Mouse (Mus musculus) stomach, embryonic 16.5 days (tissue): ENCODE data around the gene Igsf9b. TPM values are rescaled to one million over a fixed set of nuclear protein-coding genes. Genes with fewer than 3 reads are reported as not detected.

ENCODE experiments used
- ATAC-seq: fragments of 200-750 bp; cut with Nextera tagmentation; 2 replicates; pipeline ENCODE4 v1.8.0; 2017; ENCODE audit warnings: moderate number of reproducible peaks, moderate TSS enrichment; ENCODE audit not compliant: insufficient read depth, low FRiP score
- H3K27ac ChIP-seq: fragments of 300-500 bp; sonication (generic); 2 replicates; pipeline ENCODE4 v1.5.1; 2014; ENCODE audit warnings: low read length
- H3K27me3 ChIP-seq: fragments of 300-500 bp; sonication (generic); 2 replicates; pipeline ENCODE4 v1.6.1; 2014; ENCODE audit warnings: low read length, control low read depth, mixed read lengths; ENCODE audit not compliant: control insufficient read depth, insufficient read depth
- H3K36me3 ChIP-seq: fragments of 300-500 bp; sonication (generic); 2 replicates; pipeline ENCODE4 v1.6.1; 2014; ENCODE audit warnings: low read length; ENCODE audit not compliant: control insufficient read depth, insufficient read depth
- H3K4me1 ChIP-seq: fragments of 300-500 bp; sonication (generic); 2 replicates; pipeline ENCODE4 v1.6.1; 2014; ENCODE audit warnings: low read length, control low read depth, mixed read lengths; ENCODE audit not compliant: control insufficient read depth, insufficient read depth
- H3K4me2 ChIP-seq: fragments of 300-500 bp; sonication (generic); 2 replicates; pipeline ENCODE4 v1.6.1; 2014; ENCODE audit warnings: low read depth, low read length, mixed read lengths
- H3K4me3 ChIP-seq: fragments of 300-500 bp; sonication (generic); replicated peaks from 2 replicates; pipeline ENCODE4 v1.5.1; 2014; ENCODE audit warnings: mild to moderate bottlenecking, low read length
- H3K9ac ChIP-seq: fragments of 300-500 bp; sonication (generic); 2 replicates; pipeline ENCODE4 v1.6.1; 2014; ENCODE audit warnings: low read length
- H3K9me3 ChIP-seq: fragments of 300-500 bp; sonication (generic); replicated peaks from 2 replicates; pipeline ENCODE4 v1.6.1; 2016; ENCODE audit warnings: low read length, control low read depth; ENCODE audit not compliant: control insufficient read depth
- WGBS: fragments of 180-500 bp; shearing (Covaris S2); extraction: QIAGEN DNeasy Blood & Tissue Kit; methylation state at CpG from one replicate; pipeline ENCODE4 v1.1.7; 2014; 5-methylcytosine and 5-hydroxymethylcytosine counted together
- polyA plus RNA-seq: library from polyadenylated mRNA; unstranded; fragments of >200 nt; fragmentation: Nextera tagmentation; extraction: Ambion mirVana; gene quantifications from 2 replicates; pipeline ENCODE4 v1.2.1, GENCODE M21; 2015

The Igsf9b gene
- polyA plus RNA-seq, 1 experiment from 2014 or later, result 7.1 TPM

DNA sequence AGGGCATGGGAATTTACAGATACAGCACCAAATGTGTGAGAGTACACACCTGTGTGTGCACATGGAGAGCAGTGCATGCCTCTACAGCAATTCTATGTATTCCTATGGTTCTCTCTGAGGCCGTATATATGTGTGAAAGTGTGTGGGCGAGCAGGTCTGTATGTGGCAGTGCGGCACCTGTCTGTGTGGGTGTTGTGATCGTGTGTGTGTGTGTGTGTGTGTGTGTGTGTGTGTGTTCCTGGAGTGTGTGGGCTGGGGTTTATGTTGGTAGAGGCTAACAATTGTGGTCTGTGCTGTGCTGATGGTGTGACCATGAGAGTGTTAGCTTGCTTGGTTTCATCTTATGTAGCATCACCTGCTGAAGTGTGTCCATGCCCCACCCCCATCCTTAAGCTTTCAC is 12.1 kb upstream of the Igsf9b start:
- no peaks in the 10 kb centered on the region for H3K9me3 ChIP-seq
- no peak overlapping the region for H3K4me2 ChIP-seq
- H3K9ac ChIP-seq, result no peak overlapping the region
- no peak for ATAC-seq
- no peak overlapping the region for H3K4me3 ChIP-seq
- H3K27me3 ChIP-seq, result no peaks in the 10 kb centered on the region
- H3K36me3 ChIP-seq, result no peaks in the 10 kb centered on the region
- WGBS, result 89% methylated on average over 4 of the region's 4 CpGs
- H3K27ac ChIP-seq, result no peak overlapping the region
- peaks cover 10% of the 10 kb centered on the region; the same call in 1 of the 2 replicates for H3K4me1 ChIP-seq

DNA sequence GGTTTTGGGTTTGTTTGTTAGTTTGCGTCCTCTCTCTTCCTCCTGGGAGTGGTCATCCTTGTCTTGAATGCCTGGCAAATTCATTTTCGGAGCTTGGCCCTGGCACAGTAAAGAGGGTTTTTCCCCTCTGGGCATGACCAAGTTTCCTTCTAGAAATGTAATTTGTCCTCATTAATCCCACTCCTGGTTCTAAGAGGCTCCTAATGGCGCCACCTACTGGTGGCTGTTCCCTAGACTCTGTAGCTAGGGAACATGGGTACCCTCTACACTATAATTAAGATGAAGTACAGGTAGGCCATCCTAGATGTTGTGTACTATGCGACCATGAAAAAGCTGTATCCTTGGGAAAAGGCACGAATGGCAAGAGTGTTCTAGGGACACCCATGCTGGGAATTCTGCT is 11.6 kb upstream of the Igsf9b start:
- no peaks in the 10 kb centered on the region for H3K9me3 ChIP-seq
- 36% methylated on average over 5 of the region's 5 CpGs for WGBS

DNA sequence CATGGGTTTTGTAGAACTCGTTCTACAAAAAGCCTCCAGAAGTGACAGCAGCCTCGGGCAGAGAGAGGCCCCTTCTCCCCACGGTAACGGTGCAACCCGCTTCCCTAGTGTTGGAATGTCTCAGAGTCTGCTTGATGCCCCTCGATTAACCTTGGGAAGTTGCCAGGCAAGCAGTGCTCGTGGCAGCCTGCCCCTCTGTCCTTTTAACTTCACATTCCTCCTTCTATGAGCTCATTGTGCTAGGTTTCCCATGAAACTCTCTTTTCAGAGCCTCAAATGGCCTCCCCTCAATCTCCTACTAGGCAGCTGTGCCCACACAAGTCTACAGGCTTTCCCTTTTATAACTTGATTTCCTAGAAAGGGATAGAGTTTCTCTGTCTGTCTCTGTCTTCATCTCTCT is 10.6 kb upstream of the Igsf9b start:
- Histone ChIP-seq H3K9ac (no peak overlapping the region), H3K9me3 (no peaks in the 10 kb centered on the region), H3K27me3 (no peaks in the 10 kb centered on the region), H3K27ac (no peak overlapping the region), H3K4me1 (peaks cover 10% of the 10 kb centered on the region; the same call in 1 of the 2 replicates), H3K4me3 (no peak overlapping the region), H3K4me2 (no peak overlapping the region), H3K36me3 (no peaks in the 10 kb centered on the region)
- peak; percentile 37; the same call in 1 of the 2 replicates for ATAC-seq
- 18% methylated on average over 7 of the region's 7 CpGs for WGBS

More for the DNA sequence above, 11.6 kb upstream of the Igsf9b start:
- H3K4me3 ChIP-seq, result no peak overlapping the region
- H3K27ac ChIP-seq, result no peak overlapping the region
- no peaks in the 10 kb centered on the region for H3K27me3 ChIP-seq
- H3K4me1 ChIP-seq, result peaks cover 10% of the 10 kb centered on the region; the same call in 1 of the 2 replicates
- ATAC-seq, result no peak
- no peak overlapping the region for H3K4me2 ChIP-seq
- no peaks in the 10 kb centered on the region for H3K36me3 ChIP-seq
- H3K9ac ChIP-seq, result no peak overlapping the region

DNA sequence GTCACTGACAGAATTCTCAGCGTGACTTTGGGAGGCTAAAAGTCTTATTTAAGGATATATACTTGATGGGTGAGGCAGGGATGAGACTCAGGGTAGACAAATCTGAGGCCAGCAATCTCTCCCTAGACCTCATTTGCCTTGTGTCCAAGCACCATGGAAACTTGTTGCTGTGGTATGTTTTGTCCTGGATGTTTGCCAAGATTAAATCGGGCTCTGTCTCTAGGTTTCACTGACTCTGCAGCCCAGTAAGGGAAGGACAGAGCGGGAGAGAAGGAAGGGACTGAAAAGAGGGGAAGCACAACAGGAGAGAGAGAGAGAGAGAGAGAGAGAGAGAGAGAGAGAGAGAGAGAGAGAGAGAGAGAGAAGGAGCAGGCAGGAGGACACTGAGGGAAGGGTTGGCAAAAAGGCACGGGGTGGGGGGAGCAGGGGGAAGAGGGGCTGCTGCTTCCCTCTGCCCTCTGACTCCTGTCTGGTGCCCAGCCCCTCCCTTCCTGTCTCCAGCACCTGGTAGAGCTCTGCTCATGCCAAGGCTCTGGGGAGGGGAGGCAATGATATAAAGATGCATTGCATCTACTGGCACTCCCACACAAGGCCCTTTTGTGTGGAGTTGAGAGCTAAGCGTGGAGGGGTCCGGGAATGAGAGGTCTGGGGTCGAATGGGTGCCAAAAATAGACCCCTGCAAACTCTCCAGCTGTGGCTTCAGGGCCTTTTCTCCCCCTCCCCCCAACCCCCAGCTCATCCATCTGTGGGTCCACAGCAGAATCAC is 9.3 kb upstream of the Igsf9b start:
- Histone ChIP-seq H3K4me3 (no peak overlapping the region), H3K4me1 (peaks cover 10% of the 10 kb centered on the region; the same call in 1 of the 2 replicates), H3K36me3 (no peaks in the 10 kb centered on the region), H3K4me2 (no peak overlapping the region), H3K9me3 (no peaks in the 10 kb centered on the region), H3K27me3 (no peaks in the 10 kb centered on the region), H3K9ac (no peak overlapping the region), H3K27ac (peak overlapping the region; percentile 7; the same call in 1 of the 2 replicates)
- WGBS, result 36% methylated on average over 7 of the region's 7 CpGs
- peak; percentile 69 for ATAC-seq

DNA sequence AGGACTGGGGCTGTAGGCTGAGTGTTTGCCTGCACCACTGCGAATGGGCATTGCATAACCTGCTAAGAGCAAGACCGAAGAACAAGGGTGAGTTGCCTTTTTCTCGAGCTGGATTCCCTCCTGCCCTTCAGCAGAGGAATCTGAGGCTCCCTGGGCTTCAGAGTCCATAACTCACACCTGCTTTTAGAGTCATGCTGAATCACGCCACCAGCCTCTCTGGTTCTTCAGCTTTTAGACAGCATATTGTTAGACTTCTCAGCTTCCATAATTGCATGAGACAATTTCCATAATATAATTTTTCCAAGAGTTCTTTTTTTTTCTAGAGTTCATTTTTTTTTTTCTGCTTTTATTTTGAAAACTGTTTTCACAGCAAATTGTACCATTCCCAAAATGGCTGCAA is 4.6 kb upstream of the Igsf9b start:
- Histone ChIP-seq H3K36me3 (no peaks in the 10 kb centered on the region), H3K27me3 (0 out of 2 replicates have a peak, but pooled peaks cover 3% of the 10 kb centered on the region), H3K9me3 (no peaks in the 10 kb centered on the region), H3K4me3 (no peak overlapping the region), H3K4me1 (peaks cover 7% of the 10 kb centered on the region; the same call in 1 of the 2 replicates), H3K27ac (no peak overlapping the region), H3K9ac (no peak overlapping the region), H3K4me2 (no peak overlapping the region)
- 68% methylated on average over 4 of the region's 4 CpGs for WGBS
- ATAC-seq, result no peak

DNA sequence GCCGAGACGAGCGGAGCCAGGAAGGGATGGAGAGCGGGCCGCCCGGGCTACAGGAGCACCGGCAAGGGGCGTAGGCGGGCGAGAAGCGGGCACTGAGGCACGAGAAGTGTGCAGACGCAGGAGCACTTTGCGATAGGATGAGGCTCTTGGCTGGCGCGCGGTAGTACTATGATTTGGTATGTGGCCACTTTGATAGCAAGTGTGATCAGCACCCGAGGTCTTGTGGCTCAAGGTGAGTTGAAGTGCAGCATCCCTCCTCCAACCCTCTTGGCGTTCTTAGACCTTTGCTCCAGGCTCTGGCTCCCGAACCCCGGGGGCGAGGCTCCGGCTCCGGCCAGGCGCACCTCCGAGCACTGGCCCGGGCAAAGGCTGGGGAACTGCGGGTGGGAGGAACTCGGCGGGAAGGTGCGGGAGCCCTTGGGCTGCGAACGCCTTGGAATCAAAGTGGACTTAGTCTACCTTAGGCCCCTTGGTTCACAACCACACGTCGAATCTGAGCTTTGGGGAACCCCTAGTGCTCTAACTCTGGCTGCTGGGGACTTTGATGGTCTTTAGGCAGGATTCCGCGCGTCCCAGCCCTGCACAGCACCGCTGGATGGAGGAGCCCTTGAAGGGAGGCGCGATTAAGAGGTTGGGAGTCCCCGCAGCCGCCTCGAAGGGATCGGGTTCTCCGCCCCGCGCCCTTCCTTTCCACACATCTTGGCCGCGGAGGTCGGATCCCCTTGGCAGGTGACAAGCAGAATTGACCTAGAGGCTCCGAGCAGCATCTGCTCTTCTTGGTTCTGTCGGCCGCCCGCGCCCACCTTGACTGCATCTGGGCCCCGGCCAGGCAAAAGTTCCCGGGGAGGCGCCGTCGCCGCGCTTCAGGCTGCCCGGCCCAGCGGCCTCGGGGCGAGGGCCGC is 533 bp downstream of the Igsf9b start:
- WGBS, result under 1% methylated on average over 68 of the region's 68 CpGs
- Histone ChIP-seq H3K9ac (peak overlapping the region; percentile 67), H3K9me3 (no peaks in the 10 kb centered on the region), H3K4me1 (peaks cover 5% of the 10 kb centered on the region; the same call in 1 of the 2 replicates), H3K4me2 (peak overlapping the region; percentile 79), H3K36me3 (no peaks in the 10 kb centered on the region), H3K4me3 (peak overlapping the region; percentile 72), H3K27me3 (peaks cover 22% of the 10 kb centered on the region; the same call in 1 of the 2 replicates), H3K27ac (peak overlapping the region; percentile 44)
- ATAC-seq, result peak; percentile 1; the same call in 1 of the 2 replicates

DNA sequence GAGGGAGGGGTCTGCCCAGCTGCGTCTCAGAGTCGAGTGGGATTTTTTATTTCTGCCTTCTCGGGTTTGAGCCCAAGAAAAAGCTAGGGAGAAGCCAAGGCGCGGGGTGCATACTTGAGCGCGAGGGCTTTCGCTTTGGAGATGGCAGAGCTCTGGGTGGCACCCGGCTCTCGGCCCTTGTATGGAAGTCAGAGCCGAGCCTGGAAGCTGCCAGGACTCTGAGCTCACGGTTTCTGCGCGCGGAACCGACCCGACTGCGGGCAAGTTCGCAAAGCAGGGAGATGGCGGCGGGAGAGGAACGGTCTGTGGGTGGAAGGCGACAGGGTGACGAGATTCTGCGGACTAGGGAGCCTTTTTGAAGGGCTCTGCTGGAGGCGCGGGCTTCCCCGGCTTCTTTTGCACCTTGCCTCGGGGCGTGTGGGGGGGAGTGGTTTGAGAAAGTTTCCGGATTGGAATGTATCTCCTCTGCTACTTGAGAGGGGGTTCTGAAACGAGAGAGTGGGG is 1.2 kb downstream of the Igsf9b start:
- peak overlapping the region; percentile 44; the same call in 1 of the 2 replicates for H3K27ac ChIP-seq
- peak overlapping the region; percentile 72 for H3K4me3 ChIP-seq
- ATAC-seq, result no peak

DNA sequence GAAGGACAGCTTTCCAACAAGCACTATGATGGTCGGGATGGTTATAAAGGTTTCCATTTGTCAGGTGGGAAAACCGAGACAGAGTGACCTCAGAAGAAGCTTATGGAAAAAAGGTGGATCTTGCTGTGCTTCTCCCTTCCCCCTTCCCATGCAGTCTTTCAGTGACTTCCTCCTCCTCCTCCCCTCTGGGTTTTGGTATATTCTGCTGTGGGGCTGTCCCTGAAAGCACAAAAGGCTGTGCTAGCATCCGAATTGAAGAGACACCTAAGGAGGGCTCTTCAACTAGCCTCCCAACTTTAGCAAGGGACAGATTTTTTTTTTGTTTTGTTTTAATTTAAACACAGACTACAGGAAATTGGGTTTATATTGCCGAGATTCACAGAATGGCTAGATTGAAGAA is 1.7 kb downstream of the Igsf9b start:
- H3K9me3 ChIP-seq, result no peaks in the 10 kb centered on the region
- no peaks in the 10 kb centered on the region for H3K36me3 ChIP-seq
- H3K4me1 ChIP-seq, result peaks cover 5% of the 10 kb centered on the region; the same call in 1 of the 2 replicates
- H3K9ac ChIP-seq, result peak overlapping the region; percentile 67; the same call in 1 of the 2 replicates
- 15% methylated on average over 4 of the region's 4 CpGs for WGBS
- peak overlapping the region; percentile 72 for H3K4me3 ChIP-seq
- no peak overlapping the region for H3K27ac ChIP-seq
- peak overlapping the region; percentile 79 for H3K4me2 ChIP-seq
- no peak for ATAC-seq
- peaks cover 22% of the 10 kb centered on the region; the same call in 1 of the 2 replicates for H3K27me3 ChIP-seq

More for the DNA sequence above, 1.2 kb downstream of the Igsf9b start:
- H3K4me1 ChIP-seq, result peaks cover 5% of the 10 kb centered on the region; the same call in 1 of the 2 replicates
- H3K9me3 ChIP-seq, result no peaks in the 10 kb centered on the region
- peaks cover 22% of the 10 kb centered on the region; the same call in 1 of the 2 replicates for H3K27me3 ChIP-seq
- H3K4me2 ChIP-seq, result peak overlapping the region; percentile 79
- no peaks in the 10 kb centered on the region for H3K36me3 ChIP-seq
- under 1% methylated on average over 32 of the region's 32 CpGs for WGBS
- peak overlapping the region; percentile 67 for H3K9ac ChIP-seq
